Mouse (Mus musculus) effector memory CD4-positive, alpha-beta T cell, adult 7 months (primary cell): ENCODE measurements around the gene Prop1. TPM values are rescaled to one million over a fixed set of nuclear protein-coding genes. Genes with fewer than 3 reads are reported as not detected.

Source experiments
- polyA plus RNA-seq: library from polyadenylated mRNA; unstranded; fragments of 100-300 nt; shearing (Covaris generic); gene quantifications from one replicate; pipeline ENCODE4 v1.2.1, GENCODE M21; 2017

Prop1 gene
- polyA plus RNA-seq, result not detected

DNA sequence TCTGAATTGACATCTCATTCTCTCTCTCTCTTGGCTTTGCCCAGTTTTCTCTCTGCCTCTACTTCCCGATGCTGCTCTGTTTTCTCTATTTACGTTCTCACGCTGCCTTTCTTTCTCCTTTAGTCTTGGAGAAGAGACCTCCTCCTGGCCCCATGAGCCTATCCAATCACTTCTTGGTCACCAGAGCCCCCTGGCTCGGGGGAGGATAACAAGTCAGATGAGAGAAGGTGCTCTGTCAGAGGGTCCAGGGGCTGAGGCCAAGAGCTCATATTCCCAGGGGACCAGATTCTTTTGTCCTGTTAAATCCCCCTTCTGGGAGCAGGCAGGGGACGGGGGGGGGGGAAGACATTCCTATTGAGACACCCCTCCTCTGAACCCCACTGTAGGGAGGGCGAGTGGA is at the start of gene Prop1:
Gene Prop1, minus strand, starts transcription at position 101 of the 400 bp plus-strand sequence.

DNA sequence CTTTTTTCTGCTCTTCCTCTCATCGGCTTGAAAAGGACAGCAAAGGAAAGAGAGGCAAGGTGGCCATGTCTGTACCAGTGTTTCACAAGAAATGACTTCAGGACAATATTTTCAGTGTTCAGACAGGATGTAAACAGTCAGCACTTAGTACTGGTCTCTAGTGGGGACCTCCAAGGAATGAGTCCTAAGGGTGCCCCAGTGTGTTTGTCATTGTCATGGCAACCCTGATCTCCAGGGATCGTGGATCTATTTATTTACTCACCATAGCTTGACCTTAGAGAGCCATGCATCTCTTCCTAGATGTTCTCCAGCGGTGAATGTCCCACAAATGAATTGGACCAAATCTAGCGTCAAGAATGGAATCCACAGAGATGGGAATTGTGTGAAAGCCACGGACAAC is 49.7 kb upstream of the Prop1 start, which contains the start of gene Olfr51:
Gene Olfr51, plus strand, starts transcription at position 301 of the 400 bp plus-strand sequence.

DNA sequence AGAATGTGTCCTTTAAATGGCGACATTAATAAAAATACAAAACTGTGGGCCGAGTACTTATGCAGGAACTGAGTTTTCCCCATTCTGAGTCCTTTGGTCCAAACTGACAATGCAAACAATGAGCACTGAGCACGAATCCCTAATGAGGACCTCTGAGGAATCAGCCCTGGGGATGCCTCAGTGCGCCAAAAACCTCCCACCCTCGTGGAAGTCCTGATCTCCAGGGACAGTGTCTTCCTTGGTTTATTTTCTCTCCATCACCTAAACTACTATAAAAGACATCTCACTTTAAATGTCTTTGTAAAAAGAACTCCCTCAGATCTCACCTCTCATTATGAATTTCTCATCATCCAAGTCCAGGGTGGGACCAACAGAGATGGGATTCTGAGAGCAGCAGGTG is 28.1 kb upstream of the Prop1 start, which contains the start of gene Olfr1377:
Gene Olfr1377, plus strand, starts transcription at position 301 of the 400 bp plus-strand sequence.

DNA sequence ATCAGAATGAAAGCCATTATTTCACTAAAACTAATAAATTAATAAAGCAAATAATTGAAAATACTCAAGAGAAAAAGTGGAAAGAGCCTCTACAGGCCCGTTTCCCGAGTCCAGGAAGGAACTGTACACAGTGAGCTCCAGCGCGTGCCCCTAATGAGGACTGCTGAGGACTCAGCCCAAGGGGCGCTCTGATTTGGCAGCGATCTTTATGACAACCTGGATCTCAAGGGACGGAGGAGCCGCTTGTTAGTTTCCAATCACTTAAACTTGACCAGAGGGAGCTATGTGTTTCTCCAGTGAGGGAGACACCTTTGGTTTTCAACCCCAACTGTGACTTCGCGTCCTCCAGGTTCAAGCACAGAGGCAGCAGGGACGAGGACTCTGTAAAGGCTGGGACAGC is 12.7 kb upstream of the Prop1 start, which contains the start of gene Olfr1378:
Gene Olfr1378, plus strand, starts transcription at position 301 of the 400 bp plus-strand sequence.

DNA sequence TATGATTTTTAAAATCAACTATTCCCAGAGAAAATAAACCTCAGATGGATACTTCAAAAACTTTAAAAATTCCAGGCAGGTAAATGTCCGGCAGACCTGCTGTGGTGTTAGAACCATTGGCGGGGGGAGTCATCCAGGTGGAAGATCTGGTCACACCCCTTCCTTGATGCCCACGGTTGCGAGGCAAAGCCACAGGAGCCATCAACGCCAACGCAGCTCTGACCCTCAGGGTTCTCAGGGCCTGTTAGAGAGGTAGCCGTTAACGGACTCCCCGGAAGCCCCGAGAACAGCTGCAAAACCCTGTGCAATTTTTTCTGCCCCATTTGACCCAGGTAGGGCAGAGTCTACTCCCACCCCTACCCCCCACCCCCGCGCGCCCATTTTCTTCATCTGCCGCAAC is 10.1 kb downstream of the Prop1 start, which contains the start of gene 4933414I15Rik:
Gene 4933414I15Rik, minus strand, starts transcription at position 260 of the 400 bp plus-strand sequence.

DNA sequence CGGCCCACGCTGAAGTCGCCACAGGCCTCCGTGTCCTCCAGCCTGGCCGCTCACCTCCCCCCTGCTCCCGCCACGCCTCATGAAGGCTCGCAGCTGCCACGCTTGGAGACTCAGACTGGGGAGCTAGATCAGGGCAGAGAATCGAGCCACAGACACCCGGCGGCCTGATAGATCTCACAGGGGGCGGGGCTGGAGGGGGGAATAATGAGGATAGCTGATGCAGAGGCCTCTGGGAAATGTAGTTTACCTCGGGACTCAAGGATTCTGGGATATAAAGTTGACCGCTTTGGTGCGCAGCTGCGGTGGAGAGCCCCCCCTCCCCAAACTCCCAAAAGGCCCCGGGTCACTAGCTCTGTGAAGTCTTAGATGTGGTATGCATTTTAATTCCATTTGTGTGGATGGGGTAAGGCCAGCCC is 22.1 kb downstream of the Prop1 start, which contains the start of gene Zfp354b:
Gene Zfp354b, minus strand, starts transcription at position 183 of the 416 bp plus-strand sequence.

DNA sequence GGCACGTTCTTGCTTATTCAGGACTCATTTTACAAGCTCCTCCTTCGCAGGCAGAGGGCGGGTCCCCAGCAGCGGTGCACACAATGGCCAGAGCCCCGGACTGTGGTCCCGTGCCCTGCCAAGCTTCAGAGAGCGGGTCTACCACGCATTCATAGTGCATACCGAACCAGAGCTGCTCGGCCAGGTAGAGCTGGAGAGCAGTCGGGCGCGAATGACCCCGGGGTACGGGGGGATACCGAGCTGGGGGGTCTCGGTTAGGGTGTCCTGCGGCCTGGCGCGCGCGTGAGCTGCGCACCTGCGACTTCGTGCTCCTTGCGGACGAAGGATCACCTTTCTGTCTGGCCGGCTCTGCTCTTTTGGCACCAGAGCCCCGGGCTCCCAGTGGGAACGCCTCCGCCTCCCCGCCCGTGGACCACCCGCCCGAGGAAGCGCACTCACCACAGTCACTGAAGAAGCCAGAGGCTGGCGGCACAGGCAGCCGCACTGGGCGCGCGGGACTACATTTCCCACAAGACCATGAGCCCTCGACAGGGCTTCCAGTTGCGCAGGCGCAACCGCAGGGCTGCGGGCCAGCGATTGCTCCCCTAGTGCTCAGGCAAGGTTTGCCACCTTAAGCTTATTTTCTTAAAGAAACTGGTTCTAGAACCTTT is 37.8 kb downstream of the Prop1 start, which contains the start of gene Zfp2:
Gene Zfp2, minus strand, starts transcription at position 495 of the 650 bp plus-strand sequence.

Other genes with a start within 250 kb of the Prop1 start
- gene Zfp354c, start 126.0 kb downstream of the Prop1 start, polyA plus RNA-seq, result 4.1 TPM
- gene Zfp879, start 112.2 kb downstream of the Prop1 start, polyA plus RNA-seq, result not detected
- 0.29 TPM for gene Grm6, start 103.1 kb downstream of the Prop1 start, polyA plus RNA-seq
- gene Zfp454, start 66.1 kb downstream of the Prop1 start, polyA plus RNA-seq, result not detected
- not detected for gene Zfp2, start 37.6 kb downstream of the Prop1 start, polyA plus RNA-seq
- gene Zfp354b, start 22.1 kb downstream of the Prop1 start, polyA plus RNA-seq, result not detected
- gene 4933414I15Rik, start 10.0 kb downstream of the Prop1 start, polyA plus RNA-seq, result not detected
- not detected for gene Olfr1378, start 12.8 kb upstream of the Prop1 start, polyA plus RNA-seq
- not detected for gene Olfr1377, start 28.2 kb upstream of the Prop1 start, polyA plus RNA-seq
- 0.76 TPM for gene Olfr51, start 49.8 kb upstream of the Prop1 start, polyA plus RNA-seq
- gene Olfr54, start 60.5 kb upstream of the Prop1 start, polyA plus RNA-seq, result 0.34 TPM
- not detected for gene Olfr1375, start 94.3 kb upstream of the Prop1 start, polyA plus RNA-seq
- 0.10 TPM for gene Zfp354a, start 105.5 kb upstream of the Prop1 start, polyA plus RNA-seq